Mouse (Mus musculus) lung, postnatal 0 days (tissue): ENCODE measurements around the gene Zdhhc13.

ENCODE experiments used
- CTCF ChIP-seq: IDR thresholded peaks from 2 replicates; pipeline ENCODE4 v1.5.1; 2016; ENCODE audit warnings: antibody characterized with exemption, mild to moderate bottlenecking
- EP300 ChIP-seq: IDR thresholded peaks from 2 replicates; pipeline ENCODE4 v1.6.1; 2016; ENCODE audit warnings: antibody characterized with exemption, mild to moderate bottlenecking, control low read depth

GRCm38 (mm10) chr7:48864671-48865458, 76.1 kb downstream of the Zdhhc13 start:
- TF ChIP-seq CTCF, result no peak
- no peak for TF ChIP-seq EP300
